Mouse (Mus musculus) embryo, embryonic 9.5 days (tissue): ENCODE measurements around the gene Lrrc4.
A peak's percentile ranks its signal among the peaks of the same experiment; 100 is the strongest.

ENCODE experiments used
- DNase-seq: peaks from one replicate; pipeline ENCODE4 v3.0.0-alpha.2; 2017; ENCODE audit errors: extremely low spot score

Lrrc4 gene

DNA sequence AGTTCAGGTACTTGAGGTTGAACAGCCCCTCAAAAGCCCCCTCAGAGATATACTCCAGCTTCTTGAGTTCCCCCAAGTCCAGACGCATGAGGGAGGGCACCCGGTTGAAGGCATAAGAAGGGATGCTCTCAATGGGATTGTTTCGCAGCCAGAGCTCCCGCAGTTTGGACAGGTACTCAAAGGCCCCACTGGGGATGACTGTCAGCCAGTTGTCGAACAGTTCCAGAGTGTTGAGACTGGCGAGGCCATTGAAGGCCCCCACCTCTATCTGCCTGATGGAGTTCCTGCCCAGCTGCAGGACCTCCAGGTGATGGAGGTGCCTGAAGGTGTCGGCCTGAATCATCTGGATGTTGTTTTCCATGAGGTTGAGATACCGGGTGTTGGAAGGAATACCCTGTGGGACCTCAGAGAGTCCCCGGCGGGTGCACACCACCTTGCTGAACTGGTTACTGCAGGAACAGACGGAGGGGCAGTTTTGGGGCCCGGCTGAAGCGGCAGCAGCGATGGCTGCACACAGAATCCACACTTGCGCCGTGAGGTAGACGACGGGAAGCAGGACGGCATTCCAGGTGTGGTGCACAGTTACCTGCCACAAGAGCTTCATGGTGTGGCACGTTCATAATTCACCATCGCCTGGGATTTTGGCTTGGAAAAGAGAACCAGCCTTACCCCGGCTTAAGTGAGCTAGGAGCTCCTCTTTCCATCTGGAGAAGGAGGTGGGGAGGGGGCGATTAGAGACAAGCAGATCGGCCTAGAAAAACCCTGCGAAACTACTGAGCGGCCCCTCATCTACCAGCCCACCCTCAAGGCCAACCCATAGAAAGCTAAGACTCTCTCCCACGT, at the start of gene Lrrc4:
Gene Lrrc4 (minus strand): TSS at position 737 of the 843 bp plus-strand sequence.
- peak; percentile 44 for DNase-seq

DNA sequence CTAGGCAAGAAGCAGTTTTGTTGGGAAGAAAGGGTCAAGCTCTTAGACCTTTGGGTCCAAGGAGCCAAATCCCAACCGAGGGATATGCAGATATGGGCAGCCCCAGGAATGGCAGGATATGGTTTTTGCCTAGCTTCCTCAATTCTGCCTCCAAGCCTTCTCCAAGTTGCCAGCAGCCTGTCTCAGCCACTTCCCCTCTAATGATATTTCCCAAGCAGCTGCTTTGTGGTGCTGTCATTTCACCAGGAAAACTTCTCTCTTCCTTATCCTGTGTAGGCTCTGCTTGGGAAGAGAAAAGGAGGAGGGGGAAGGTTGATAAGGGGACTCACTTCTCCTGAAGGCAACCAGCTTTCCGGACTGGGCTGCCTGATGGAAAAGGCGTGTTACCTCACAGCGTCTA, 49.4 kb upstream of the Lrrc4 start:
- DNase-seq = no peak

DNA sequence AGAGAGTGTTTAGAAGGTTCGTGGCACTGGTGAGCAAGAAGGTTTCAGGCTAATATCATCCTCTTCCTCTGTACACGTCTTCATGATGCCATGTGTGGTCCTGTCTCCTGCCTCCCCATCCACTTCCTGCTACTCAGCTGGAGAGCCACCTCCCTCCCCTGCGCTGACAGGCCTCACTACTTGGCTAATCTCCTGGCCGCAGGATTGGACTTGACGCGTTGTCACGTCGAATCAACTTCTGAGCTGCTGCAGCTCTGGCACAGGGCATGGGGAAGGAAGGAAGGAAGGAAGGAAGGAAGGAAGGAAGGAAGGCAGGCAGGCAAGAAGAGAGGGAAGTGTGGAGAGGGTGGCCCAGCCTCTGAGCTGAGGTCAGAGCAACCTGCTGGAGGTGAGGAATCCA, 47.8 kb upstream of the Lrrc4 start:
- no peak for DNase-seq

DNA sequence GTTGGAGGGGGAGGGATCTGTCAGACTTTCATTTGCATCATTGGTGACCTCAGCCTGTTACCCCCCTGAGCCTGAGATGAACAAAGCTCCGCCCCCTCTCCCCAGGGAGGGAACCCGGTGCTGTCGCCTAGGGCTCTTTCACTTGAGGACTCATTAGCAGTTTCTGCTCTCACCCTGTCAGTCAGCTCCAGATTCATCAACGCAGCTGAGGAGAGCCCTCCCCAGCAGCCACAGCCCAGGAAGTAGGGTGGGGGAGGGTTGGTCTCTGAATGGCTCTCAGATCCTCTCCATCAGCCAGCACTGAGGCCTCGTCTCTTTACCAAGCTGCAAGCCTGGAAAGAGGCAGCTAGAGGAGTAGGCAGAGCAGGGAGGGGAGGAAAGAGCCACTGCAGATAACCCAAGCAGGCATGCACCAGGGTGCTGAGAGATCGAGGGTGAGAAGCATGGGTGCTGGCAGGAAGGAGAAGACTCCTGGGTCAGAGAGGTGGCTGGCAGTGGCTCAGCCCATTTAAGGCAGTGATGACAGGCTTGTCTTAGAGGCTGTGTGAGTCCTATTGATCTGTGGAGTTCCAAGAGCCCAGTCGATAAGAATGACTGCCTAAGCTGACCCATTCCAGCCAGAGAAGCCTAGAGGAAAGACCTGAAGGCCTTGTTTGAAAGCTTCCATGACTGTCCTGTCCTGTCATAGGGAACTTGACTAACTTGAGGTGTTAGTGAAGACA, 46.6 kb upstream of the Lrrc4 start:
- no peak for DNase-seq

DNA sequence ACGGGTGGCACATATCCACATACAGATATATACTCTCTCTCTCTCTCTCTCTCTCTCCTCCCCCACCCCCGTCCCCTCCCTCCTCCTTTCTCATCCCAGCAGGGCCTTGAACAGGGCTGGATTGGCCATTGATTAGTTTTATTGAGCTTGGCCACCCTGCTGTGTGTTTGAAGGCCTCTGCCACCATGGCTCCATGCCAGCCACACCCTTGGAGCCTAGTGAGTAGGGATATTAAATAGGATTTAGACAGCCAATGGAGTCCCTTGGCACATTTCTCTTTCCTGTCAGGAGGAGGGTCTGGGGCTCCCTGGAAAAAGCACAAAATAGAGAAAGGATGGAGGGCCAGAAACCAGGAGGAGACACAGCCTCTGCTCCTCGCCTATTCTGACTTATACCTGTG, 44.9 kb upstream of the Lrrc4 start:
- no peak for DNase-seq

DNA sequence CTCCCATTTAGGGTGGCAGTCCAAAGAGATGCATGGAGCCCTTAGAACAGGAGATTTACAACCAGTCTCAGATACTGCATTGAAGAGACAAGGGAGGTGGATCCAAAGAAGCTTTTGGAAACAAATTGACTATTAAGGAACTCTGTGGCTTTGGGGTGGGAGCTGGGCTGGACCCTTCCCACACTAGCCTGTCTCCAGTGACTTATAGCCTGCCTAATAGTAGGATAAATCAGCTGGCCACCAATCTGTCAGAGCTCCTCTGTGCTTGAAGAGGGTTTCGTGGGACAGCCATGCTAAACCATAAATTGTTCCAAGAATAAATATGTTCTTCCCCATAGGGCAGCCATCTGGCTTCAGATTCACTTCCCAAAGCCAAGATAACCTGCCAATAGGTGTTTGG, 43.8 kb upstream of the Lrrc4 start:
- no peak for DNase-seq

DNA sequence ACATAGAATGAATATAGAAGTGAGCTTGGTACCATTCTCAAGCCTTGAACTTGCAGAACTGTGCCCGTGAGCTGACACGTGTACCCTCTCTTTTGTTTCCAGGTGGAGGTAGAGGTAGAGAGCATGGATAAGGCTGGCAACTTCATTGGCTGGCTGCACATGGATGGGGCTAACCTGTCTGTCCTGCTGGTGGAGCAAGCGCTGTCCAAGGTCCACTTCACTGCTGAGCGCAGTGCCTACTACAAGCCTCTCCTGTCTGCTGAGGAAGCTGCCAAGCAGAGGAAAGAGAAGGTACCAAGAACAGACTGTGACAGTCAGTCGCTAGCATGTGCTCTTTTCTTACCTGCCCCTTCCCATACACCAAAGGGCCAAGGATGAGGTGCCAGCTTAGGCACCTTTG, 43.2 kb upstream of the Lrrc4 start:
- DNase-seq = no peak

DNA sequence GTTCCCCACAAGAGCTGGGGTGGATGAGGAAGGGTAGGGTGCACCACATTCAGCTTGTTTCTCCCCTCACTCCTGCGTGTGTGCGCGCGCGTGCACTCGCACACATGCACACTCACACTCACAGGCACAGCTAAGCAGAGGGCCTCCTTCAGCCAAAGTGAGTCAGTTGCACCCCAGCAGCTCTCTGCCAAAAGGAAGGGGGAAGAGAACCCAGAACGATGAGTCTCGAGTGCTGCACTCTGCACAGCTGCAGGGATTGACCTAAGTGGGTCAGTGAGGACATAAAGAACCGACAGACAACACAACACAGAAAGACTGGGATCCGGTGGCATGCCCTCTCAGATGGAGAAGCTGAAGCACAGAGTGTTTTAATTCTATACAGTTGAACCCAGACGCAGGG, 42.5 kb upstream of the Lrrc4 start:
- DNase-seq = no peak

DNA sequence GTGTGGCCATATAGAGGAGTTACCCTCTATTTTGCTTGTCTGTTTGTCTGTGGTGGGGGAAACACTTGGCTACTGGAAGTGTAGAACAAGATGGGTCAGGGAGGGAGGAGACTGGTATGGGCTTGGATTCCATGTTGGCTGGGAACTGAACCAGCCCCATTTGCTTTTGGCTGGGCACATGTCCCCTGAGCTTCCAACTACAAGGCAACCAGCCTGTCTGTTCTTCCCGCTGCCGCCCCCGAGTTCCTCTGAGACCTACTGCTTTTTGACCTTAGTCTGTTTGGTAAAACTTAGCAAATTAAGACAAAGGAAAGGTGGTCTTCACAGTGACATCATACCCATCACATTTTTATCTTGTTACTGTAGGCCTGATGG, 40.9 kb upstream of the Lrrc4 start:
- DNase-seq = no peak

DNA sequence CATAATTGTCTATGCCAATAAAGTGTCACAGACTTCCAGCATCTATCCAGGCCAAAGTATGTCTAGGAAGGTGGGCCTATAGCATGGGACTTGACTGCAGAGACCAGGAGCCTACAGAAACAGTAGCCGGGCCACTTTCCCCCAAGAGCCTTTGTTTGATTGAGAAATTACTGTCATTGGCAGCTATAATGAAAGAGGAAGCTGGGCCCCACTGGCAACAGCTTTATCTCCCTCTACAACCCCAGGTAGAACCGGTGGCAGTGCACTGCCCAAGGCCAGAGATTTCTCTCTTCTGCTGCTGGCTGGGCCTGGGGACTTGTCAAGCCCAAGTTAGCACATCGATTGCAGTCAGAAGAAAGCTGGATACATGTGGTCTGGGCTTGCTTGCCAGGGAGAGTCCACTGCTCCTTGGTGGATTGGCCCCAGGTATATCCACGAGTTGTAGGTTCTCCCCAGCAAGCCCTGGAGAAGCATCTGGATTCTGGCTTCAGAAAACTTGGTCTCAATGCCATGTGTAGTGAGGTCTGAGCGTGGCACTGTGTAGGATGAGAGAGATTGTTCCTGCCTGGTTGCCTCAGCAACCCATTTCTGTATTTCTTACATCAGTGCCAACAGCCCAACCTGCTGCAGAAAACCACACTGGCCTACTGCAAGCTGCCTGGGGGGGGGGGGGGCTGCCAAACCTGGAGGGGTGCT, 40.3 kb upstream of the Lrrc4 start:
- DNase-seq = no peak

DNA sequence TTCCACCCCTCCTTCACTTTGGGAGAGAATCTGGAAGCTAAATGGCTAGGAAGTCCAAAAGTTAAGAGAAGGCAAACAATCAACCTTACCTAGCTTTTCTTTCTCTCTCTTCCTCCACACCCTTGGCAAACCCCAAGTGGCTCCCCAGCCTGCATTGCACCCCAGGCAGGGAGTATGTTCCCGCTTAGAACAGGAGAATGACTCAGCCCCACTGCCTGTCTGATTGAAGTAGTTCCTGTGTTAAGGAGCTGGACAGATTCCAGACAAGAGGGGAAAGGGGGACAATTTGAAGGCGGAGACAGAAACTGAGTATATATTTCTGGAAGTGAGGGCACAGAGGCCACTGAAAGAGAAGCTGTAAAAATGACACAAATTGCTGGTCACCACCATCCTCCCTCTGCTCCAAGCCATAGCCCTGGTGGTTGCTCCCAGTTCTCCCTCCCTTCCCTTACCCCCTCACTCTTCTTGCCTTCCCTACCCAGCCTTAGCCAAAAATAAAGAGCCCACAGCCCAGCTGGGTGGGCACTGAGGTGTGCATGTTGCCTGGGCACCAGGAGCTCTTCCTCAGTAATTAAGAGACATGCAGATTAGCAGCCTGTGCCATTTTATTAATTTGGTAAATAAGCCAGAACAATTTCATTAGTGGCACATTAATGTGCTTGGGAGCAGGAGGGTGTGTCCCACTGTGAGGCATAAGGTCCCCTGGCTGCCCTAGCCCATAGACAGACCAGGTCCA, 36.1 kb upstream of the Lrrc4 start:
- no peak for DNase-seq

DNA sequence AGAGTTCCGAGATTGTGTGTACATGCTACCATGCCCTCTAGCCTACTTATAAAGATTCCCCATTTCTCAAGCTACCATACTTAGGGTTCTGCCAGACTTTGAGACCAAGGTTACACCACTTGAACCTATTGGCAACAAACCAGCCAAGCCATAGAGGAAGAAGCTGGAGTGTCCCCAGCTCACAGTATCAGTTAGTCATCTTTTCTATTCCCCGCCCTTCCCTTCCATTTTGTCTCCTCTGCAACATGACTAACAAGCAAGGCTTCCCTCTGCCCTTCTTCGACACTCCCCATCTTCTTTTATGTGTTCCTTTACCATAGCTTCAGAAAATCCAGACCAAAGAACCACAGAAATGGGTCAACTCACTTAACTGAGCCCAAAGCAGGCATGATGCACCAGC, 34.7 kb upstream of the Lrrc4 start:
- no peak for DNase-seq

DNA sequence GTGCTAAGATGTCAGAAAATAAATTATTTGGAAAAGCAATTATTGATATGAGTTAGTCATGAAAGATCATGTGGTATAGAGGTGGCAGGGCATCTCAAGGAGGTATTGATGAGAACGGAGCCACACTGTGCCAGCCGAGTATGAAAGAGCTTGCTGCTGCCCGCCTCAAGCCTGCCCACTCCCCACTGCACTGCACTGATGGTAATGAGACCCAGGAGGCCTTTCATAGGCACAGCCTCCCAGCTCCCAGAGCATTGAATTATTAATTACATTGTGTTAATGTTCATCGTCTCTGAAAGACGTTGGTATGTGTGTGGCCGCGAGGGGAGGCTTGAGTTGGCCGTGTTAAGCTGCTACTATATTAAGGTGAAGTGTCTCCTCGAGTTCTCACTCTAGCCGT, 33.6 kb upstream of the Lrrc4 start:
- no peak for DNase-seq

DNA sequence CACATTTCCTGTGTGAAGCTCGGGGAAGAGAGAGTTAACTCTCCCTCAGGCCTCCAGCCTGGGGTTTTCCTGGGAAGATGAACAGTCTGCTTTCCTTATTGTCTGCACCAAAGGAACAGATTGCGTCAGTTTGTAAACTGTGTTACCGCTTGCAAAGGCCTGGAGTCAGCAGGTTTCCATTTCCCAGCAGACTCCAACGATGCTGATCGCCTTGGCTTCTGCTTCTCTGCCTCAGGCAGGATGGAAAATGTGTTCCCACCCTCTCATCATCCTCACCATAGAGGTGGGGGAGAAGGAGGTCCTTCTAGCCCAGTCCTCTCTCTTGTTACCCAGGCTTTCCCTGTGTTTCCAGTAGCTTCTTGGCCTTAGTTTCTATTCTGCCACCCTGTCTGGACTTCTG, 33.1 kb upstream of the Lrrc4 start:
- DNase-seq = no peak

DNA sequence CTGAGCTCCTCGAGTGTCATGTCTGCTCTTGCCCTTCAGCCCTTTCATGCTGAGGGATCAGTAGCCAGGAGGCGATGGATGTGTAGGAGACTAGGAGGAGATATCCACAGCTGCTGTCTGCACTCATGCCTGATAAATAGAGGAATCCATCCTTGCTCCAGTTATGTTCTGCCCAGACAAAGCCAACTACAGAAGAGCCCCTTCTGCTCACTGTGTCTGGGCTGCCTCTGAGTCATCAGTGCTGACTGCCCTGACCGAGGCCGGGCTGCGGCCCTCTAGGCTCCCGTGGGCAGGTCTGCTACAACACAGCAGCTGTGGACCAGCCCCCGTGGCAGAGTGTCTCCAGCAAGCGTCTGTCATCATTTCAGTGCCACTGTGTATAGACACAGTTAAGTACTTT, 30.8 kb upstream of the Lrrc4 start:
- DNase-seq = no peak

DNA sequence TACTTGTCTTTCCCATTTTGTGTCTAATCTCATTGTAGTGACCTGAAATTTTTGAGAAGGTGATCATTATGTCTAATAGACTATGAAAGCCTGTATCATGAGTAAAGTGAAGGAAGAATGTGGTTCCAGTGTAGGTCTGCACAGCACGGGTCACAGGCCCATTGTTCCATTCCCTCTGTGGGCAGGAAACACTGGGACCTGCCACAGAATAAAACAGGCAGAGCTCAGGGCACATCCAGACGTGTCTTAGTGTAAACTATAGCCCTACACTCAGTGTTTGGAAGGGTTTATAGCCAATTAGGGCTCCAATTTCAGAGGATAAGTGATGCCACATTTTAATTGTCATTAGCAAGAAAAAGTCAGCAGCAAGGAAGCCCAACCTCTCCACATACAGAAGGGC, 29.4 kb upstream of the Lrrc4 start:
- no peak for DNase-seq

DNA sequence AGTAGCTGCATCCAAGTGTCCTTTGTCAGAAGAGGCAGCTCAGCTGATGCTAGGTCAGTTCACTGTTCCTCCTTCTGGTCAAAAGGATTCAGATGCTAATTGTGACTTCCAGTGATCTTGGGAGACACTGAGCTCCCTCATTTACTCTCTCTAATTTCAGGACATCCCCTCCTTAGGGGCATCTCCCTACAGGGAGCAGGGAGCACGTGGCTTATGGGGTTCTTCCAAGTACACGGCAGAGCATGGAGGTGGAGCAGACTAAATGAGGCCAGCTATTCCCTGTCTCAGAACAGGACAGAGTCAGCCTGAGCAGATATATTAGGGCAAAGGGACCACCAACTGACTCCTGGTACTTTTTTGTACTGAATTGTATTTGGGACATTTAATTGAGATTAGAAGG, 28.9 kb upstream of the Lrrc4 start:
- no peak for DNase-seq

DNA sequence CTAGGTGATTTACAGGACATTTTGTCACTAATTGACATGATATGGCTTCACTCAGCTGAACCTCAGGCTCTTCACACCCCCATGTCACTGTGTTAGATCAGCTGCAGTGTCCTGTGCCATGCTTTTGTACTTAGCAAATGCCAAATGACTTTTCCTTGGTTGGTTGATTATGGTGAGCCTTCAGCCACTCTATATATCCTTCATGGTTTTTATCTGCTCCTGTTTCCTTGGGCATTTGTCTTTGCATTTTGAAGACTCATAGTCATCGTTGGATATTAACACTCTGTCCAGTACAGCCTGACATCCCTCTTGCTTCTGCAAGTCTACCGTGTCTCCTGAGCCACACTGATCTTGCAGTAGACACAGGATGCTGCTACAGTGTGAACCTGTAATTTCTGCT, 27.5 kb upstream of the Lrrc4 start:
- no peak for DNase-seq

DNA sequence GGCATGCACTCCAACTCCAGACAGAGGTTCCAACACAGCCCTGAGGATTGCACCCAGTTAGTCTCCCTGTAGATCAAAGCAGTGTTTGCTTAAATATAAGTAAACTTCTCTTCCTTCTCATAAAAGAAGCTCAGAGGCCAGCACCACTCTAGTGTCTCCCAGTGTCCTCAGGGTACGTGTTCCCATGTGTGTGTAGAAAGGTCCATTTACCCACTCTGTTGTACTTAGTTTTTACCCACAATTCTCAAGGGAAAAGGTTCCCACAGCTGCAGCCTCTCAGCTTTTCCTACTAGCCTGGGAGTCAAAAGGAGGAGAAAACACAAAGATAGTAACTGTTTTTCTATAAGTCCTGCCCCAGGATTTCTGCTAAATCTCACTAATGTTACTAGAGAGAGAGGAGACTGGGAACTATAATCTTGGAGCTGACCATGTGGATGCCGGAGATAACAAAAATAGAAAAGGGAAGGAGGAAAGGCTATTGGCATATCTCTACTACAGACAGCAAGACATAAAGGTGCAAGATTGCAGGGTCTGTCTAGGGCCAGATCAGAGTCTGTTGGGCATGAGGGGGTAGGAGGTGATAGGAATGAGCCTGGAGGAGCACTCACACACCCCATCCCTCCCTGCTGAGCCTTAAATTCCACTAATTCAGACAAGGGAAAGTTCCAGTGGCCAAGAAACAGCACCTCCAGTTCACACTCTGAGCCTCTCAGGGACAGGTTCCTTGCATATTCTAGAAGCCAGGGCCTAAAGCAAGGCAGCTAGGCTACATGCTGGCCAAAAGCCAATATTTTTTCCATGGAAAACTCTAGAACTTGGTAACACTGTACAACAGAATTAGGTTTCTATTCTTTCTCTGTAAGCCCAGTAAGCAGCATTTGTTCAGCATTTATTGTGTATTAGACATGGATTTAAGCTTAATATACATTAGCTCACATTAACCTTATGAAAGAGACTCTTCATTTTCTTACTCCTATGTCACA, 25.9 kb upstream of the Lrrc4 start:
- no peak for DNase-seq

DNA sequence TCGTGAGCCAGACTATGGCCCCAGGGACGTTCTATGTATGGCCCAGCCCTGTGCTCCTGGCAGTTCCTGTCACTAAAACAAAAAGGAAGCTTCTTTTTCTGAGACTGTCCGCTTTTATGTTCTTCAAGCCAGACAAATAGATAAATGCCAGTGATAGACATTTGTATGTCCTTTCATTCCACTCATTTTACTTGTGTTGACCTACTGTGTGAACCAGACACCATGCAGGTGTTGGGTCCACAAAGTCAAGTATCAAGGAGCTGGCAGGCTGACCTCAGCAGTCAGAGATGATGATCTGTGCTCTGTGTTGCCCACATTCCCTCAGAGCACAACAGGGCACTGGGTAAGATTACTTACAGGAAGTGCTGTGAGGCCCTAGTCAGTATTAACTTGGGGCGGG, 25.2 kb upstream of the Lrrc4 start:
- no peak for DNase-seq

DNA sequence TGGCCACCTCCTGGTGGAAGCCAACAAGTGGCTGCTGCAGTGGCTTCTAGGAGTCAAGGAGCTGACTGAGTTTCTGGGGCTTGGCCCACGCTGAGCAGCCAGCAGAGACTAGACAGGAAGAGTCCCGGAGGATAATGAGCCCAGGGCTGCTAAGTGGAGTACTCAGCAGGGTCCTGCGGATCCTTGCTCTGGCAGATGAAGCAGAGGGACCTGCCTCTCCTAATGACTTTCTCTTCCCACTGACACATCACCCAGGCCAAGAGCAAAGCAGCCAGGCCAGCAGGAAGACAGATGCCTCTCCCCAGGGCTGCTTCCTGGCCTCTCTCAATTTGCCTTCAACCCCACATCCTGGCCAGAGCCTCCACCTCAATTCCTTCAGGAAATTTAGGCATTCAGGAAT, 23.9 kb upstream of the Lrrc4 start:
- DNase-seq = no peak
